Mouse (Mus musculus): ENCODE data around the gene Ralgapa2. TPM values are rescaled to one million over a fixed set of nuclear protein-coding genes. Genes with fewer than 3 reads are reported as not detected.

Ralgapa2 gene
- polyA plus RNA-seq, 1 experiment from 2014 or later = 8.6 TPM

DNA sequence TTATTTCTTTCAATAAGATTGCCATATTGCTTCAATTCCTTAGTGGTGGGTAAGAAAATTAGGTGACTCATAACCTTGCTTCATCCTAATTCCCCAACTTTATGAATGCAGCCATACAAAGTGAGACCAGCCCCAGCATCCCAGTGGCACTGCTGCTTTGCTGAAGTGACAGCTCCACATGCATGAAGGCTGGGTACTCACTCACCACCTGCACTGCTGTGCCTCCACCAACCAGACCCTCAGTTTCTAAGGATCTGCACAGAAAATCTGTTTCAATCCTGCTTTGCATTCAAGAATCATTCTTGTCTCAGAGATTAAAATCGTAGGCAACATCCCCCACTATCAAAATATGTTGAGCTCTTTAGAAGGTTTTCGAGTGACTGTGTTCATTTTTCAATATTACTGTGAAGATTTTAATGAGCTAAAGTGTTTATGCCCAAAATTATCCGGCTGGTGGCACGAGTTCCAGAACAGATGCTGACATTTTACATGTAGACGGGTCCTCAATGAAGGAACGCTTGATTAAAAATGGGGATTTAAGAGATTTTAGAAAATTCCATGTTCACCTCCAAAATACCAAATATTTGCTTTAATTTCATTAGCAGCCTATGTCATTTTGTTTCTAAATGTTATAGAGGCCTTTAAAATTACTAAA is 113.8 kb downstream of the Ralgapa2 start:
- H3K4me2 ChIP-seq = no peak overlapping the region
- 88% methylated on average over 6 of the region's 6 CpGs for WGBS
- no peak for ATAC-seq (ENCODE audit: insufficient number of reproducible peaks, insufficient read depth, low FRiP score, low TSS enrichment, low read depth)
- no peak overlapping the region for H3K9ac ChIP-seq (replicated peaks)
- no peaks in the 10 kb centered on the region for H3K27me3 ChIP-seq
- H3K9me3 ChIP-seq = no peaks in the 10 kb centered on the region
- H3K4me1 ChIP-seq (replicated peaks) = no peaks in the 10 kb centered on the region
- no peak overlapping the region for H3K4me3 ChIP-seq (replicated peaks)
- no peak overlapping the region for H3K27ac ChIP-seq
- no peaks in the 10 kb centered on the region; the same call in 1 of the 2 replicates for H3K36me3 ChIP-seq

DNA sequence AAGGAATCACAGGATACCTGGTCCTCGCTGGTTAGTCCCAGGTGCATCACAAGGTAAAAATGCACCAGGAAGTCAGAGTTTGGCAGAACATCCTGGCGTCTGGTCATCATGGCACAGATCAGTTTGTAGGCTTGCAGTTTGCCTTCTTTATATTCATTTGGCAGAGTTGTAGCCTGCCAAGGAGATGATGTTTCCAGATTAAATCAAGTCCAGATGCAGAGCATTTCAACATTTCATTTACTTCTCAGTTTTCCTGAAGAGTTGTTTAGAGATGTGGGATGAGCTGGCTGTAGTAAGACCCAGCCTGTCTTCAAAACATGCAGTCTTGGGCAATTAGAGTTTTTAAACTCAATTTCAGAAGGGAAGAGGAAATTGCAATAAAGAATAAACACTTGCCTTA is 124.9 kb downstream of the Ralgapa2 start:
- no peak for ATAC-seq (ENCODE audit: insufficient number of reproducible peaks, insufficient read depth, low FRiP score, low TSS enrichment, low read depth)
- H3K4me3 ChIP-seq (replicated peaks) = no peak overlapping the region
- no peak overlapping the region for H3K9ac ChIP-seq (replicated peaks)
- no peaks in the 10 kb centered on the region for H3K27me3 ChIP-seq
- no peaks in the 10 kb centered on the region for H3K9me3 ChIP-seq
- WGBS = 88% methylated on average over 2 of the region's 2 CpGs
- no peaks in the 10 kb centered on the region for H3K4me1 ChIP-seq (replicated peaks)
- H3K27ac ChIP-seq = no peak overlapping the region
- peaks cover 8% of the 10 kb centered on the region for H3K36me3 ChIP-seq
- no peak overlapping the region for H3K4me2 ChIP-seq

DNA sequence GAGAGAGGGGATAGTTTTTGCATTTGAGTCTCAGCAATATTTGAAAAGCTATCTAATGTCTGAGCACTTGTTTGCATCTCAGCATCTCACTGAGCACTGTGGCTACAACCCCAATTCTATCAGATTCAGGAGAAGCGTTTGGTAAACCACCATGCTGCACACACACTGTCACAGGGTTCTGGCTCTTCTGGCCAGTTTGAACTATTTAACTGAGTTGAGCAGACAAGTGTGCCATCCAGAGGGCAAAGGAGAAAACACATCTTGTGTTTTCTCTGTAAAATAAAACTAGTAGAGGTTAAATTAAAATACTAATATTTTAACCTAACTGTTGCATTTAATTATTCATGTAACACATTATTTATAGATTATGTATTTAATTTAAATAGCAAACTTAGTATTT is 127.6 kb downstream of the Ralgapa2 start:
- no peaks in the 10 kb centered on the region for H3K9me3 ChIP-seq
- peaks cover 5% of the 10 kb centered on the region; the same call in 1 of the 2 replicates for H3K36me3 ChIP-seq
- no peak for ATAC-seq (ENCODE audit: insufficient number of reproducible peaks, insufficient read depth, low FRiP score, low TSS enrichment, low read depth)
- H3K27me3 ChIP-seq = no peaks in the 10 kb centered on the region
- no peak overlapping the region for H3K9ac ChIP-seq (replicated peaks)
- no peak overlapping the region for H3K4me3 ChIP-seq (replicated peaks)
- no peak overlapping the region for H3K4me2 ChIP-seq
- WGBS = 50% methylated on average over 1 of the region's 1 CpGs
- H3K27ac ChIP-seq = no peak overlapping the region
- no peaks in the 10 kb centered on the region for H3K4me1 ChIP-seq (replicated peaks)

DNA sequence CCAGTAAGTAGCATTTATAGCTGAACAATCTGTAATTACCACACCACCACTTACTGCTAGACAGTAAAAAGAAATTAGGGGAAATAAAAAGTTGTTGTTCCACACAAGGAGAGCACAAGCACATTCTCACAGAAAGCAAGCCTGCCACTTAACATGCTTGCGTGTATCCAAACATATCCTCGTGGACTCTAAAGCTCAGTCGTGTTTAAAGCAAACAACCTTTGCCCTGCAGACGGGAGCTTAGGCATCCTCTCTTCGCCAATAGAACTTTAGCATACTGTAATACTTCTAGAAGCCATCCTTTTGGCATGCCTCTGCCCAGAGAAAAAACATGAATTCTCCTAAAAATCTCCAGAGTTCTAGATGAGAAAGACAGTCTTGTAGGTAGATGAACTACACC is 135.9 kb downstream of the Ralgapa2 start:
- no peaks in the 10 kb centered on the region for H3K27me3 ChIP-seq
- H3K4me1 ChIP-seq (replicated peaks) = no peaks in the 10 kb centered on the region
- no peak overlapping the region for H3K4me2 ChIP-seq
- no peak for ATAC-seq (ENCODE audit: insufficient number of reproducible peaks, insufficient read depth, low FRiP score, low TSS enrichment, low read depth)
- no peak overlapping the region for H3K27ac ChIP-seq
- no peak overlapping the region for H3K9ac ChIP-seq (replicated peaks)
- no peaks in the 10 kb centered on the region for H3K36me3 ChIP-seq
- WGBS = 75% methylated on average over 5 of the region's 5 CpGs
- H3K4me3 ChIP-seq (replicated peaks) = no peak overlapping the region
- no peaks in the 10 kb centered on the region for H3K9me3 ChIP-seq

DNA sequence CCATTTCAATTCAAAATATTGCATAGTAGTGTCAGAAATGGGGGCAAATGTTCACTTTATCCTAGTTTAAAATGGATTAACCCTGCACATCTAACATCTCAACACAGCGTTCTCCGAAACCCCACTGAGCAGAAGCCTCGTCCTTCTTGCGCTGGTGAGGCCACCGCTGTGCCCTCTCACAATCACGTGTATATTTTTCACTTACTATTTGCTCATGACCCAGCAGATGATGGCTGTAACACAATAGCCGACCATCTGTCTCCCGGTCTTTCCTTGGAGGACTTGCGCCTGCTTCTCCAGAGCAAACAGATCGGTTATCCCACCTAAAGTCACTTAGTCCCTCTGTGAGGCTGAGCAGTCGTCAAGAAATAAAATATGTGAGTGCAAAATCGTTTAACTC is 146.0 kb downstream of the Ralgapa2 start:
- H3K27ac ChIP-seq = no peak overlapping the region
- no peaks in the 10 kb centered on the region for H3K9me3 ChIP-seq
- 64% methylated on average over 12 of the region's 12 CpGs for WGBS
- ATAC-seq (ENCODE audit: insufficient number of reproducible peaks, insufficient read depth, low FRiP score, low TSS enrichment, low read depth) = no peak
- H3K36me3 ChIP-seq = no peaks in the 10 kb centered on the region
- peaks cover 13% of the 10 kb centered on the region; the same call in 1 of the 2 replicates for H3K4me1 ChIP-seq (replicated peaks)
- H3K9ac ChIP-seq (replicated peaks) = no peak overlapping the region
- H3K27me3 ChIP-seq = no peaks in the 10 kb centered on the region
- H3K4me3 ChIP-seq (replicated peaks) = no peak overlapping the region
- no peak overlapping the region for H3K4me2 ChIP-seq

DNA sequence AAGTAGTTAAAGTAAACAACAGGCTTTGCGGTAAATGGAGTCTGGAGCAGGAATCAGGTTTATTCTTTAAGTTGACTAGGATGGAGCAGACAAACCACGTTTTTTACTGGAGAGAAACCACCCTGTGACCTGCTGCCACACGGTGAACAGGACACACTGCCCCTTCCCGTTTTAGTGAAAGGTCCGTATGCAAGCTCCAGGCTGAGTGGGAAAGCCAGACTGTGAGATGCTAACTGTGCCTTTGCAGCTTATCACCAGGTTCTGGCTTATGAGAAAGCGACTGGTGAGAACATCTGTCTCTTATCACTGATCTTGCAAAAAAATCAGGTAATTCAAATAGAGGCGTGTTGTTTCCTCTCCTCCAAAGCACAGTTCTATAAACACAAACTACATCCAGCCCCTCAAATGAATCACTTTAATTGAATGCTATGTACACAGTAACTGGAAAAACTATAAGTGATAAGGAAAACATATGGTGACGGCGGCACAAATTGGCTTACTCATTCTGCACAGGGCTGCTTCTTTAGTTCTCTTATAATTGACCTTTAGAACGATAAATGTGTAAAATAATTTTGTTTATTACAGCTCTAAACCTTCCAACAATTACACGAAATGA is 146.7 kb downstream of the Ralgapa2 start:
- Histone ChIP-seq H3K9me3 (no peaks in the 10 kb centered on the region), H3K4me3 (replicated peaks) (no peak overlapping the region), H3K27ac (no peak overlapping the region), H3K4me2 (no peak overlapping the region), H3K9ac (replicated peaks) (no peak overlapping the region), H3K4me1 (replicated peaks) (peaks cover 13% of the 10 kb centered on the region; the same call in 1 of the 2 replicates), H3K36me3 (no peaks in the 10 kb centered on the region), H3K27me3 (no peaks in the 10 kb centered on the region)
- ATAC-seq (ENCODE audit: insufficient number of reproducible peaks, insufficient read depth, low FRiP score, low TSS enrichment, low read depth) = no peak
- WGBS = 35% methylated on average over 11 of the region's 11 CpGs

DNA sequence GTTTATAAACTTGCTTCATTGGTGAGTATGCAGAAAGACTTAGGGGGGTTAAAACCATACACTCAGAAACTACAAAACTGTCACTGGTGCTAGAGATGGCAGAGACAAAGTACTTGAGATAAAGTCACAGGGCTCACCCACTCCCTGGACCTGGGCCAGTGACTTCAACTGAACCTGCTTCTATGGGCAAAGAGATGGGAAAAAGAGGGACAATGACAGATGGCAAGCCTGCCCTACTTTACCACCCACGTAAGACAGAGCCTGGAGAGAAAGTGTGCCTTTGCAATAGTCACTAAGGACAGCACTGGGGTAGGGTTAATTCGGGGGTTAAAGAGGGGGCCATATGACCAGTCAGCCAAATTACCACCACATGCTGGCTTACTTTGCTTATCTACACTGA is 148.7 kb downstream of the Ralgapa2 start:
- H3K27me3 ChIP-seq = no peaks in the 10 kb centered on the region
- 67% methylated on average over 2 of the region's 2 CpGs for WGBS
- H3K27ac ChIP-seq = no peak overlapping the region
- H3K36me3 ChIP-seq = no peaks in the 10 kb centered on the region
- H3K4me1 ChIP-seq (replicated peaks) = peaks cover 13% of the 10 kb centered on the region; the same call in 1 of the 2 replicates
- H3K9me3 ChIP-seq = no peaks in the 10 kb centered on the region
- no peak for ATAC-seq (ENCODE audit: insufficient number of reproducible peaks, insufficient read depth, low FRiP score, low TSS enrichment, low read depth)
- H3K9ac ChIP-seq (replicated peaks) = no peak overlapping the region
- H3K4me3 ChIP-seq (replicated peaks) = no peak overlapping the region
- no peak overlapping the region for H3K4me2 ChIP-seq

DNA sequence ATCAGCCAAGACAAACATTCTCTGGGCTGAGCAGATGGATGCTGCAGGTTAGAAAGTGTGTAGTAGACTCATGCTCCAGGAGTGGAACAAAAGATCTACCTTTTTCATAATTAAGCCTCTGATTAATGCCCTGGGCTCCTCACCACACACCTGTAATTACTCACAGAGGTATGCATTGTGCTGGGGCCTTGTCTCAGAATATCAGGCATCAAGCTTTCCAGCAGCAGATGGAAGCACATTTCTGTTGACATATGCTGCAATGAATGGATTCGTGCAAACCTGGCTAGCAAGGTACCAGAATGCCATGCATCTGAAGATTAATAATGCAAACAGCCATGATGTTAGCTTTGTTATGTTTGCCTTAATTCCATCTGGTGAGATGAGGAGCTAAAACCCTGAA is 149.2 kb downstream of the Ralgapa2 start:
- Histone ChIP-seq H3K27ac (no peak overlapping the region), H3K4me1 (replicated peaks) (peaks cover 13% of the 10 kb centered on the region; the same call in 1 of the 2 replicates), H3K4me3 (replicated peaks) (no peak overlapping the region), H3K9ac (replicated peaks) (no peak overlapping the region), H3K4me2 (no peak overlapping the region), H3K9me3 (no peaks in the 10 kb centered on the region), H3K27me3 (no peaks in the 10 kb centered on the region), H3K36me3 (no peaks in the 10 kb centered on the region)
- WGBS = 76% methylated on average over 1 of the region's 1 CpGs
- no peak for ATAC-seq (ENCODE audit: insufficient number of reproducible peaks, insufficient read depth, low FRiP score, low TSS enrichment, low read depth)

DNA sequence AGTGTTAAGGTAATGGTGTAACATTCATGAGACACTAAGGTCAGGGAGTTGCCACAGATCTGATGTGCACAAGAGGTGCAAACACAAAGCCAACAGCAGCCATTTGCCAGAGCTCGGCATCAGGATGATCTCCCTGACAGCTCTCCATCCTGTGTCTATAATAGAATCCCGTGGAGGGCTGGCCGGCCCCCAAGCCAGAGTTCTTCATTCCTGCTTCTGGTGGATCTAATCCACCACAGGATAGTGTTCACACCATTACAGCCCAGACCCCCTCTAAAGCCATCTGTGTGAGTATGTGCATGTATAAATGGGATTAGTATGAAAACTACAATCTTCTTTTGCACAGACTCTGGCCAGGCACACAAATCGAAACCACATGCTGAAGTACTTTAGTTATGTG is 150.2 kb downstream of the Ralgapa2 start:
- no peak overlapping the region for H3K9ac ChIP-seq (replicated peaks)
- ATAC-seq (ENCODE audit: insufficient number of reproducible peaks, insufficient read depth, low FRiP score, low TSS enrichment, low read depth) = no peak
- no peak overlapping the region for H3K4me2 ChIP-seq
- H3K4me3 ChIP-seq (replicated peaks) = no peak overlapping the region
- H3K4me1 ChIP-seq (replicated peaks) = peaks cover 13% of the 10 kb centered on the region; the same call in 1 of the 2 replicates
- H3K27ac ChIP-seq = no peak overlapping the region
- 66% methylated on average over 4 of the region's 4 CpGs for WGBS
- no peaks in the 10 kb centered on the region for H3K9me3 ChIP-seq
- no peaks in the 10 kb centered on the region for H3K36me3 ChIP-seq
- H3K27me3 ChIP-seq = no peaks in the 10 kb centered on the region

DNA sequence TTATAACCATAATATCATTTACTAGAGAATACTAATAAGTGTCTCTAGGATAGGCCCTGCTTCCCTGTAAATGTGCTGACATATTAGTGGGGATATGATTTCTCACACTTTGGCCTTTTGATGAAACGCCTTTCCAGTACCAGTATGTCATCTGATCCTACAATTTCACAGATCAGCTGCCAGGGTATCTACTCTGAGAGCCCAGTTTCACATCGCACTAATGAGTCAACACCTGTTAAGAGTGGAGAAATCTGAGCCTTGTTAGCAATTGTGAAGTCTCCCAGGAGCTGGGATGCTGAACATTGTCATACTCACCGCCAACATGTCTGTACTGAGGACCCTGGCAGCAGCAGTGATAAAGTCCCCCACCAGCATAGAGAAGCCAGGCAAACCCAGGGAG is 151.1 kb downstream of the Ralgapa2 start:
- Histone ChIP-seq H3K36me3 (no peaks in the 10 kb centered on the region), H3K4me2 (no peak overlapping the region), H3K27me3 (no peaks in the 10 kb centered on the region), H3K9ac (replicated peaks) (no peak overlapping the region), H3K27ac (no peak overlapping the region), H3K4me1 (replicated peaks) (peaks cover 13% of the 10 kb centered on the region; the same call in 1 of the 2 replicates), H3K9me3 (no peaks in the 10 kb centered on the region), H3K4me3 (replicated peaks) (no peak overlapping the region)
- WGBS = 72% methylated on average over 3 of the region's 3 CpGs
- ATAC-seq (ENCODE audit: insufficient number of reproducible peaks, insufficient read depth, low FRiP score, low TSS enrichment, low read depth) = no peak

DNA sequence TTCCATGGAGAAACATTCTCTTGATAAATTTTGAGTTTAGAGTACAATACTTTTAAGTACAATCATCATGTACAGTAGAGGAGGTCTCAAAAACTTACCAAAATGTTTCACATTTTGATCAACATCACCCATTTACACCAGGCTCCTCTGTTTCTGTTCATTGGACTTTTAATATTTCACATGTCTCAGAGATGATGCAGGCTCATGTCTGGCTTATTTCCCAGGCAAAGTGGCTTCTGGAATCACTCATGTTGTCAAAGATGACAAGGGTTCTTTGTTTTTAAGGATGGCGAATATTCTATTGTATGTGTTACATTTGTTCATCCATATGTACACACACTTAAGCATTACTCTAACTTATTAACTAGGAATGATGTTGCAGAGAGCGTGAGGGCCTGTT is 152.5 kb downstream of the Ralgapa2 start:
- WGBS = 97% methylated on average over 2 of the region's 2 CpGs
- no peaks in the 10 kb centered on the region for H3K9me3 ChIP-seq
- no peak for ATAC-seq (ENCODE audit: insufficient number of reproducible peaks, insufficient read depth, low FRiP score, low TSS enrichment, low read depth)
- no peak overlapping the region for H3K4me2 ChIP-seq
- H3K4me1 ChIP-seq (replicated peaks) = peaks cover 8% of the 10 kb centered on the region; the same call in 1 of the 2 replicates
- H3K27ac ChIP-seq = no peak overlapping the region
- H3K9ac ChIP-seq (replicated peaks) = no peak overlapping the region
- H3K36me3 ChIP-seq = no peaks in the 10 kb centered on the region
- H3K4me3 ChIP-seq (replicated peaks) = no peak overlapping the region
- no peaks in the 10 kb centered on the region for H3K27me3 ChIP-seq

DNA sequence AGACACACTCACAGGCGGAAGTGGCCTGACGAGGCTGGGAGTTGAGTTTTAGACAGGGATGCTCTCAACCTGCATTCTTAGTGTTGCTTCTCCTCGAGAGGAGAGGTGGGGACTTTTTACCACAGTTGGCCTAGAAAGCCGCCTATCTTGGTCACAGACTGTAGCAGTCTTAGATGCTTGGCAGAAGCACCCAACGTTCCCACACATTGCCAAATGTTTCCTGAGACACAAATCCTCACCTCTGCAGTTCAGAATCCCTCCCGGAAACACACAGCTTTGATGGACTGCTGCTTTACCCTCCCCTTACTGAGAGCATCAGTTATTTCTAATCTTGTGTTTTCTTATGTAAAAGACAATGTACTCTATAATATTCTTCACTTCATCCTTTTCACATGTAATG is 155.6 kb downstream of the Ralgapa2 start:
- Histone ChIP-seq H3K27ac (no peak overlapping the region), H3K27me3 (no peaks in the 10 kb centered on the region), H3K4me3 (replicated peaks) (no peak overlapping the region), H3K9ac (replicated peaks) (no peak overlapping the region), H3K36me3 (no peaks in the 10 kb centered on the region), H3K4me1 (replicated peaks) (peaks cover under 1% of the 10 kb centered on the region; the same call in 1 of the 2 replicates), H3K9me3 (no peaks in the 10 kb centered on the region), H3K4me2 (no peak overlapping the region)
- 78% methylated on average over 6 of the region's 6 CpGs for WGBS
- no peak for ATAC-seq (ENCODE audit: insufficient number of reproducible peaks, insufficient read depth, low FRiP score, low TSS enrichment, low read depth)

Data from limb, embryonic 12.5 days (tissue).